Mouse (Mus musculus): Measurements from ENCODE around the gene St8sia1.
A peak's percentile ranks its signal among the peaks of the same experiment; 100 is the strongest.
"Not testable (repeated sequence)": the region's sequence is repeated elsewhere in the genome, so short reads cannot be mapped to it uniquely, and the experiment has no call there.

The St8sia1 gene

DNA sequence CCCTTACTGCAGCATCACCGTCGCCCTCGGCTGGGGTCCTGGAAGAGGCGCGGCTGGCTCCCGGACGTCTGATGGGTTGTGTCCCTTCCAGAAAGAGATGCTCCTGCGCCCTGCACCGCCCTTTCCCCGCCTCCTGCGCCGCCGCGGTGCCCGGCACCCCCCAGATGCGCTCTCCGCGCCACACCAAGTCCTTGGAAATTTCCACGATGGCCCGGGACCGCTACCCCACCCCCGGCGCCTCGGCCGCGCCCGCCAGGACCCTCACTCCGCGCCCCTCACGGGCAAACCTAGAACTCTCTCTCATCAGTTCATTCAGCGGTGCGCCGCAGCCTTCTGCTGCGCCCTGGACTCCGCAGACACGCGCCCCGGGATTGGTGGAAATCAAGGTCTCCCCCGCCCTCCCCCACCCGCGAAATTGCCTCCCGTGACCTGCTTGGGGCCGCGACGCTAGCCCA, at the start of gene St8sia1:
TSS of gene St8sia1 (minus strand) at position 377 of the 455 bp plus-strand sequence.
- no peak for DNase-seq (ENCODE audit: low read depth, low spot score)

DNA sequence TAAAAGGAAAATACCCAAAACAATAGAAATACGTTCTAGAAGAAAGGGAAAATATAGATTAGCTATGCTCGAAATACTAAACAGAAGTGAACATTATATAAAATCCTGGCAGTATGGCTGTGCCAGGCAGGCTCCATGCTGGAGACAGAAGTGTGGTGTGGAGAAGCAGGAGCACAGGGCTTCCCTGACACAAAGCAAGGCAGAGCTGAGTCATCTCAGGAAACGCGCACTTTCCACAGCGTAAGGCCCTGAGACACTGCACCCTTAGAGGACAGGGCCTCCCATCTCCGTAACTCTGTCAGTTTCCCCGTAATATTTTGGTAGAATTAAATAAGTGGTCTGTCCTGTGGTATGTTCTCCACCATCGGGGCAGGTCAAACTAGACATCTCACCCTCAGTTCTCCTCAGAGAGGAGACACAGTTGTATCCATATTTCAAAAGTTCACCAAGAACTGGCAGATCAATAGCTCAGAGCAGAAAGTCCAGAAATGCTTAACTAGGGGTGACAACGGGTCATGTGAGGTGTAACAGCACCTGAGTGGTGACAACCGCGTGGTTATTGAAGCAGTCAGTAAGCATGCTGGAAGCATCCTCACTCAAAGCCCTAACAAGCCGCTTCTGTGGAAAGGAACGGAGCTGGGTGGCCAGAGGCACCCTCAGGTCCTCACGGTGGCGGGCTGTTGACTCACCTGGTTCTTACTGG, 48.4 kb upstream of the St8sia1 start:
- no peak for DNase-seq (ENCODE audit: low read depth, low spot score)

DNA sequence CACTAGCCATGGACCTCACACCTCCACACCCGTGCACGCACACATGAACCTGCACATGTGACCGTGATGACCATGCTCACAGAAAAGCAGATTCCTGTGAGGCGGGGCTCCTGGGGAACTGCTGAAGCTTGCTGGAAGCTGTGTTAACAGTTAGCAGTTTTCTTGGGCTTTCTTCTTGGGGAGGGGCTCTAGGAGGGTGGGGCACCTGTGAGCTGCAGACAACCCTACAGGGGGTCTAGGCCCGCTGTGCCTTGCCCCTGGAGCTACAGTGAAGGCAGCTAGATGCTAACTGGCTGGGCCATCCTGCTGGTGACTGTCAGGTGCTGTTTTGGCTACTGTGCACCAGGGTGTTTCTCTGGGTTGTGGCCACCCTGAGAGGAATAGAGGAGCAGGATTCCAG, 44.6 kb upstream of the St8sia1 start:
- DNase-seq (ENCODE audit: low read depth, low spot score) = no peak

DNA sequence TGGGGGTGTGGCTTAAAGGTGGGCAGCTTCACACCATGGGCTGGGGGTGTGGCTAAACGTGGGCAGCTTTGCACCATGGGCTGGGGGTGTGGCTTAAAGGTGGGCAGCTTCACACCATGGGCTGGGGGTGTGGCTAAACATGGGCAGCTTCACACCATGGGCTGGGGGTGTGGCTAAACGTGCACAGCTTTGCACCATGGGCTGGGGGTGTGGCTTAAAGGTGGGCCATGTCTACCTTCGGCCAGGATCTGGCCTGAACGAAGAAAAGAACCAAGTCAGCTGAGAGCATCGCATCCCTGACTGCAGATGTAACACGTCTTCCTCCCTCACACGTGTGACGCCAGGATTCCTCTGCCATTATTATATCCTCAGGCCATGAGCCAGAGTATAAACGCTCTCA, 41.0 kb upstream of the St8sia1 start:
- DNase-seq (ENCODE audit: low read depth, low spot score) = not testable (repeated sequence)

DNA sequence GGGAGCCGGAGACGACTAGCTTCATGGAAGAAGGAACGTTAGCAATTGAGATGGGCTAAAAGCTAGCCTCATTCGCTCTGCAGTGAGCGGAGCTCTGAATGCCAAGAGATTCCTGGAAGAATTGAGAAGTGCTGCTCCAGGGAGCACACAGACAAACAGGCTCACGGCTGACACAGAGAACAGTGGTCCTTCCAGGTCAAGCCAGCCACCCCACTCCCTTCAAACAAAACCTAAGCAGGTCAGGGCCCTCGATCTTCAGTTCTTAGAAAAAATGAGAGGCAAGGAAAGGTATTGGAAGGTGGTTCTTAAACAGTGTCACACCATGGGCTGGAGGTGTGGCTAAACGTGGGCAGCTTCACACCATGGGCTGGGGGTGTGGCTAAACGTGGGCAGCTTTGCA, 40.5 kb upstream of the St8sia1 start:
- no peak for DNase-seq (ENCODE audit: low read depth, low spot score)

DNA sequence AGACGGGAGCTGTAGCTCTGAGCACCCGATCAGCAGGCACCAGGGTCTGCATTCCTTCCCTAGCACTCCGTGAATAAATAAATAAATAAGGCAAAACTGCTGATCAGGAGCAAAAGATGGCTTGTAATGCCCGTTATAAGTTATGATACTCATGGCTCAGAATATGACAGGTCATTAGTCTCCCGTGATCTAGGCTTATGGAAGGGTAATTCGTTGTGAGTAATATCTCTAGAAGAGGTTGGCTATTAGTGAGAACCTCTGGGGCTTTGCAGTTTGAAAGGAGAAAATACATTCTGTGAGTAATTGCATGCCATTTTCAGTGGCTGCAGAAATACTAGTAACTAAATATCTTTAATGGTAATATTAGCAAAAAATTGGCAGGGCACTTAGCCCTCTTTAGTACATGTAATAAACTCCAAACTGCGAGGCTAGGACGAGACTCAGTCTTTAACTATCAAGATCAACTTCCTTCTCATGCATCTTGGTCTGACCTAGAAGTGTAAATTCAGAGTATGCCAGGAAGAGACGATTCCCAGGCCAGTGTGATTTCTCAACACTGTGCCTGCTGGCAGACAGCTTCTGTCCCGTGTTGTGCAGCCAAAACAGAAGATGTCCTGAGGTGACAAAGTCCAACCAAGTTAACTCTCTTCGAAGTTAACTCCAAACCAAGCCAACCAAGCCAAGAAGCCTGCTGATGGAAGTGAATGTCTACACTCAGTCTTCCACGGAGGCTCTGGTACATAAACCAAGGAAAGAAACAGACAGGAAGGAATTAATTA, 34.2 kb upstream of the St8sia1 start:
- DNase-seq (ENCODE audit: low read depth, low spot score) = no peak

DNA sequence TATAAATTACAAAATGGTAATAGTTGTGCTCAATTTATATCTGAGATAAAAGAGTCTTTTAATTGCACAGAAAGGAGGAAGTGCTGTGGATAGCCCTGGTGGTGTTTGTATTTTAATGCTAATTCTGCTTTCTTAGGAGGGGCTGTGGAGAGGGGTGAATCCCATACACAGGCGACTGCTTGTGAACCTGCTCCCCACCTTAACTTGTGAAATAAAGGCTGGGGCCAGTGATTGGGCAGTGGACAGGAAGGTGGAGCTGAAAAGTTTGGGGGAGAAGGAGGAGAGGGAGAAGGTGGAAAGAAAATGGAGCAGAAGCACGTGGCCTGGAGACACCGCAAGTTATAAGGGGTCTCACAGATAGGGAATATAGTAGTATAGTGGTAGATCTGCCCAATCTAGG, 32.6 kb upstream of the St8sia1 start:
- no peak for DNase-seq (ENCODE audit: low read depth, low spot score)

DNA sequence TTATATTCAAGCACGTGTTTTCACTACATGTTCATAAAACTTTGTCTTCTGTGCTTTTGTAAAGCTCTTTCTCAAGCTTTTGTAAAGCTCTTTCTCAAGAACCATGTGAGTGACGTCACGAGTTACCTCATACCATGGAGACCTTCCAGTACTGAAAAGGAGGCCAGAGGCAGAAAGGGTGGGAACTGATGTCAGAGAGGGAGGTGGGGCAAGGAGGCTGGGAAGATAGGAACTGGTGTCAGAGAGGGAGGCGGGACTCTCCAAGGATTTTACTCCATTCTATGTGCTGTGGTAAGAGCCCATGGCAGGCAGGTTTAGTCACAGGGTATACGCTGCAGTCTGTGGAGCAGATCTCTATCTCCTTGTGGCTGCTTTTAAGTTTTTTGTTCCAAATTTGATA, 31.3 kb upstream of the St8sia1 start:
- DNase-seq (ENCODE audit: low read depth, low spot score) = peak; percentile 36

DNA sequence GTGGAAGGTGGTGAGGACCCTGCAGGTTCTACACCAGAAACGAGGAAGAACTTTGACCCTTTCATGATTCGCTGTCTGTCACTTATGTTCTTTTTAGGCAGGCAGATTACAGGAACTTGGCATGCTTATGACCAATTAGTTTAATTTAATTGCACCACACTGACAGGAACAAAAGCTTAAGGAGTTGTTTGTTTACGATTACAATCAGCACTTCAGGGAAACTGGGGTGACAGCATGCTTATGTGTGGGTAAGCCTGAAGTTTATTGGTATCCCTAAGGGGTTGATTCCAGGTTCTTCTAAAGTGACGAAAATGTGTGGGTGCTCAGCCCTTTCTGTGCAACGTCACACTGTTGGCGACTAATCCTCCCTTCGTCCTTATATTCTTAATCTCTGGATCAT, 30.6 kb upstream of the St8sia1 start:
- no peak for DNase-seq (ENCODE audit: low read depth, low spot score)

DNA sequence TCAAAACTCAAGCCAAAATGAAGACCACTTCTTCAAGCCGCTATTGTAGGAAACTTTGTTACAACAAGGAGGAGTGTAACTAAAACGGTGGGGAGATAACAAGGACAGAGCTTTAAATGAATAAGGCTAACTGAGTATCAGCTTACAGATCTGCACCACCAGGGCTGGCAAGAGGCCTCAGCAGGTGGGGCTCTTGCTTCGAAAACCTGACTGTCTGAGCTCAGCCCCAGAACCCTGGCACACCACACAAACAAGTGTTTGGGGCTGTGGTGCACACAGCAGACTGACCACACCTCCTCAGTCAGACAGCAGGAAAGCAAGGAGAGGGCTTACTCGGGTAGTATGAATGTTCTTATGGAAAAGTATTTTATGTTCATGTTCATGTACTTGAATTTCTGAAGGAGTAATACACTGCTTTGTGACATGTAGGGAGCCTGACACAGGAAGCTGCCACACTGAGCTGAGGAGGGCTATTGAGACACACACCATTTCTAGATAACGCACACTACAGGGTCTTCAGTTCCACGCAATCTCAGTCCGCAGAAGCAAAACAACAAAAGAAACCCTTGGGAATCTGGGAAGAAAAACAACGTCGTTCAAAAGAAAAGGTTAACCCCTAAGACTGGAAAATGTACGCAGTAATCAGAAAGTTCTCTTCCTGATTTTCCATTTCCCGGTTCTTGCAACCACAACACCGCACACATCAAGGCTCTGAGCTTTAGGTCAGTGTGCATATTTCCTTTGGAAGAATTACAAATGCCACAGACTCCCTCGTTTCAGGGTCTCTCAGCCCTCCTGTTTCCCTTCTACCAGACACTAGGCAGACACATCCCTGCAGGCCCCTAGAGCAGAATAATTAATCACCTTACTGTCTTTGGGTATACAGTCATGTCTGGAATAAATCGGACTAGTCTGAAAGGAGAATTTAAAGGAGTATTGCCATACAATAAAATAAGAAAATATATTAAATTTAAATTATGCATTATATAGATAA, 29.8 kb upstream of the St8sia1 start:
- DNase-seq (ENCODE audit: low read depth, low spot score) = no peak

DNA sequence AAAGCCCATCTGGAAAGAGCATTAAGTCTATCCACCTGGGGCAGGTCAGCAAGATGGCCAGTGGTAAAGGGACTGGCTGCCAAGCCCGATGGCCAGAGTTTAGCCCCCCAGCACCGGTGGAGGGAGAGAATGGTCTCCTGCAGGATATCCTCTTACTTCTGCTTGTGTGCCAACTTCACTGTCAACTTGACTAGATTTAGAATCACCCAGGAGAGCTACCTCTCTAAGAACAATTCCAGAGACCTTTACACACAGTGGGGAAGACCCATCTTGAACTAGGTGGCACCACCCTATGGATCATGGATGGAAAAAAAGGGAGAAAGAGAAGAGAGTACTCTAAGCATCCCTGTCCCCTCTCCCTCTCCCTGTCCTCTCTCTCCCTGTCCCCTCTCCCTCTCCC, 28.7 kb upstream of the St8sia1 start:
- no peak for DNase-seq (ENCODE audit: low read depth, low spot score)

DNA sequence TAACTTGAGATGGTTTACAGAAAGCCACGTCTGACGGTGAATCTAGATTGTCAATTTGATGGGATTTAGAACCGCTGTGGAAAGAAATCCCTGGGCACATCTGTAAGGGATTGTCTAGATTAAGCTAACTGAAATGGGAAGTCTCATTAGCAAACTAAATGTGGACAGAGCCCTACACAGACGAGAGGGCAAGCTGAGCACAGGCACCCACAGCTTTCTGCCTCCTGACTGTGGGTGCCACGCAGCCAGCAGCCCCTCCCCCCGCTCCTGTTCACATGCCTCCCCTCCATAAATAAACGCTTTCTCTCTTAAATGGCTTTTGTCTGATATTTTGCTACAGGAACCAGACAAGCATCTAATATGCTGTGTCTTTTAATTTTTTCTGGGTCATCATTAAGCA, 27.8 kb upstream of the St8sia1 start:
- DNase-seq (ENCODE audit: low read depth, low spot score) = no peak

DNA sequence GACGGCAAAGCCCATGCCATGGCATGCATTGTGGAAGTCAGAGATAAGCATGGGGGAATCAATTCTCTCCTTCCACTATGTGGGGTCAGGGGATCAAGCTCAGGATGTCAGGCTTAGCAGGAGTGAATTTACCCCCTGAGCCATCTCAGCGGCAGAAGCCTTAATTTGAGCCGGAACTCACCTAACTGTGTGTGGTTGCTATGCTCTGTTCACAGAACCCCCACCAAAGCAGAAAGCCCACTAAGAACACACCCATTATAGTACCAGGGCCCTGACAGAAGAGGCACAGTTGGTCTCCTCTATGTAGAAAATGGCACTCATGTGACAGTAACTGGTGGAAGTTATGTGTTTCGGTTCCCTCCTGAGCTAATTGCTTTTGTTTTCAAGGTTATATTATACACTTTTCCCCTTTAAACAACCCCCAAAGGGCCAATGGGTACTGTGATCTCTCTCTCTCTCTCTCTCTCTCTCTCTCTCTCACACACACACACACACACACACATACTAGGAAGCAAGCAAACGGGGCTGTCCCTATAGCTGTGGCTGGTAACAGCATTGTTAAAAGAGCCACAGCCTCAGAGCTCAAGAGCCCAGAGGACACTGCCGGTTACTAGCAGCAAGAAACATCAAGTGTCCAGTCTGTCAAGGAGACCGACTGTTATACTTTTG, 27.3 kb upstream of the St8sia1 start:
- no peak for DNase-seq (ENCODE audit: low read depth, low spot score)

DNA sequence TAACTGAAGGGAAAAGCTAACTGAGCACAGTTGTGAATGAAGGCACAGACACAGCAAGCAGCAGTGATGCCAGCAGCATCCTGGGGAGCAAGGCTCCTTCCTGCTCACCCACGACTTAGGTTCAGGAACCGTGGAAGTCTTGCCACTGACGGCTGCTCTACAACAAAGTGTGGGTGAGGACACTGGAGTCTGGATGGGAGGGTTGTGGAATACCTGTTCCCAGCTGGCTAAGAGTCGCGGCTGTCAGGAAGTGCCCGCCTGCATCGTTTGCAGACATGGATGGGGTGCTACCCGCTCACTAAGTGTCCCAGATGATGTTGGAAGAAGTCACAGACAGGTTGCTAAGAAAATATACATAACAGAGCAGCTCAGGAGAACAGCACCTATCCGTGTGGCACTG, 26.3 kb upstream of the St8sia1 start:
- DNase-seq (ENCODE audit: low read depth, low spot score) = no peak

DNA sequence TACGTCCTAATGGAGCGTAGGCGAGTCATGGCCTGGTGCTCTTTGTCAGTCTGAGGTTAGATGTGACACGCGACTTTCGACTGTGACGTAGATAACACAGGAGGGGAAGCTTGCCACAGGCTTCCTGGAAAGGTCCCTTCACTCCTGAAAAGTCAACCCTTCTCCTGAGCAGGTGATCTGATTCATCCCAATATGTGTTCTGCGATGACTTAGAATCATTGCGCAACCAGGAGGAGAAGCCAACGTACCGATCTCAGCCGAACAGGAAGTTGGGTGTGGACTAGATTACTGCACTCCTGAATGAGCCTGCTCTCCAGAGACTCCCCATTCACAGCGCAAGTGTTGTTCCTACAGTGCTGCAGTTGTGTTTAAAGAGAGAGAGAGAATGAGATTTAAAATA, 25.2 kb upstream of the St8sia1 start:
- DNase-seq (ENCODE audit: low read depth, low spot score) = no peak

DNA sequence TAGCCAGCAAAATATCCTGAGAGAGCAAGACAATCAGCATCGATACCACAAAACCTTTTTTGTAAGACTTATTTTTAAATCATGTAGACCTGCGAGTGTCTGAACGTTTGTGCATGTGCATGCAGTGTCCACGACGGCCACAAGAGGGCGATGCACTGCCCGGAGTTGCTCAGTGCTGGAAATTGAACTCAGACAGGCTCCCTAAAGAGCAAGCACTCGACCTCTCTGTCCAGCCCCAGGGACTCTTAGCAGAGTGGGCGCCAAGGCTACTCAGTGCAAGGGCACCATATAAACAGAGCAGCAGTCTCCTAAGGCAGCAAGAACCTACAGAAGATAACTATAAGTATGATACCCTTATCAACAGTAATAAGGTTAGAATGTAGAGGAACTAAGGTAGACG, 24.5 kb upstream of the St8sia1 start:
- peak; percentile 69 for DNase-seq (ENCODE audit: low read depth, low spot score)

DNA sequence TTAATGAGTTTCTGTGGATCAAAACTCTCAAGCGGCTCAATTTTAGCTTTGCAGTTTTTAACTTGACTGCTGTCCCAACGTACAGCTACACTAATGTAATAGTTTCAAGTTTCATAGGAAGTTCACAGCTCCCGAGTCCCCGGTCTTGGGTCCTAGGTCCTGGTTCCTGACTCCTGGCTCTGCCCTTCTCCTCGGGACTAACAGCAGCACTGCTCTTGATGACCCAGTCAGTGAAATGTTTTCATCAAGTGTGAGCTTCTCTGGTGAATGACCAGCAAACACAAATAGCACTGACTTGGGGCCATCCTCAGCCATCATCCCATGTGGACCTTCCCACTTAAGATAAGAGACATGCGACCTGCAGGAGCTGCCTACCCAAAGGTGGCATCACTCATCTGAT, 24.0 kb upstream of the St8sia1 start:
- no peak for DNase-seq (ENCODE audit: low read depth, low spot score)

DNA sequence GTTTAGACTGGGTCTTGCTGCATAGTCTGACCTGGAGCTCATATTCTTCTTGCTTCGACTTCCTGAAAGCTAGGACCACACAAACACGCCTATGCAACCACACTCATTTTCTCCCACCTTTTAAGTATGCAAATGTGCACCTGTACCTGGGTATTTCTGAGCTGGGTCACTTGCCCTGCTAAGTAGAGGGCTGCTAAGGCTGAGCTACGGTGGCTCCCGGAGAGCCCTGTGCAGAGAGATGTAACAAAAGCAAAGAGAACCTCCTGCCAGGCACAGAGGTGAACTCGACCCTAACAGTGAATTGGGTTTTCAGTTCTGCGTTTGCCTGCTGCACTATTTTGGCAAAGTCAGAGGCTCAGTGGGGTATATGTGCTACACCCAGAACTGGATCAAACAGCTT, 23.4 kb upstream of the St8sia1 start:
- DNase-seq (ENCODE audit: low read depth, low spot score) = no peak

DNA sequence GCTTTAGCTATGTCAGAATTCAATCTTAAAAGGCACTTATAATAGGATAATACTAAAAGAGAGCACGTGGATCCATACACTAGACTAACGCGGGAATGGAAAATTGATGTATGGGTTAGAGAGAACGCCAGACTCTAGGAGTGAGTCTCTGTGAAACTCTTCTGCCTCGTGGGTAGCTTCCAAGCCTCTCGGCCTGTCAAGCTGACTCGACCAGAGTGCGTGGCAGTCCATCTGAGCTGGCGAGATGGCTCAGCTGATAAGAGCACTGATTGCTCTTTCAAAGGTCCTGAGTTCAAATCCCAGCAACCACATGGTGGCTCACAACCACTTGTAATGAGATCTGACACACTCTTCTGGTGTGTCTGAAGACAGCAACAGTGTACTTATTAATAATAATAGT, 22.5 kb upstream of the St8sia1 start:
- not testable (repeated sequence) for DNase-seq (ENCODE audit: low read depth, low spot score)

DNA sequence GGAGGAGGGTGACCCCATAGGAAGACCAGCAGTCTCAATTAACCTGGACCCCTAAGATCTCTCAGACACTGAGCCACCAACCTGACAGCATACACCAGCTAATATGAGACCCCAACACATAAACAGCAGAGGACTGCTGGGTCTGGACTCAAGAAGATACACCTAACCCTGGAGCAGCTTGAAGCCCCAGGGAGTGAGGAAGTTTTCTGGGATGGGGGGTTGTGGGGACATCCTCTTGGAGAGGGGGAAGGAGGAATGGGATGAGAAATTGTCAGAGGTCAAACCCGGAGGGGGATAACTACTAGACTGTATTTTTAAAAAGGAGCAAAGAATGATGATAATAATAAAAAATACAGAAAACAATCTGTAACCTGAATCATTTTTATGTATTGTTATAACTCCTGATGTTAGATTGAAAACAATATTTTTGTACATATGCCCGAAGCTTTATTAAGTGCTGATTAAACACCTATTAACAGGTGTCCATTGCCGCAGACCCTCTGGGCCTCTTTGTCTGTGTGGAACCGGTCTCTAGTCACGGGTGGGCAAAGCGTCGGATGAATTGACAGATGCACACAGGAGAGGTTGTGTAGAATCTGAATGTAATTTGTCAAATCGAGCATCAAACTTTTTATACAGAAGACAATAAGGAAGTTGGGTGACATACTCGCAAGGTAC, 21.4 kb upstream of the St8sia1 start:
- not testable (repeated sequence) for DNase-seq (ENCODE audit: low read depth, low spot score)

Data from 3T3-L1 (cell line).